Mouse (Mus musculus) regulatory T cell (primary cell): Measurements from ENCODE around the gene Fbxo28.

Source experiments
- in situ Hi-C: fragments of 300-600 bp; cut with MboI, MseI; formaldehyde crosslinking; loops from one replicate; pipeline ENCODE4 v1.15.1; 2025; ENCODE audit warnings: high pct_unique_total_duplicates

The Fbxo28 gene

DNA sequence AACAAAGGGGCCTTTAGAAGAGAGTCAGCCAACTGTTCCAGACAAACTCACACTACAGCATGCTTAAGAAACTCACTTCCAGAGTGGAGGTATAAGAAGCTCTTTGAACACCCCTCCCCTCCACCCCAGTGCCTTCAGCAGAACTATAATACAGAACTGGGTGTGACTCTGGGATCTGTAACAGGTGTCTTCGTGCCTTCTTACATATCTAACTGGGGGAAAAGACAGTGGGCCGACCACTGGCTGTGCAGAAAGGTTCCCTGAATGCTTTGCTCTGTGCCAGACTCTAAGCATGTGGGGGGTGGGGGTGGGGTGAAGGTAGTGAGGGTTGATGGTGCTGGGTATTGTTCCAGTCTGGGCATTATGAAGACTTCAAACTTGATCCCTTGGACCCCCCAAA lies 52.8 kb downstream of the Fbxo28 start:
- in situ Hi-C loops = loop anchor here (10.0 kb wide), 1 partner anchor 1074 kb away; the partner anchor contains the start of gene Wdr26

- in situ Hi-C loops = loop anchor here (10.0 kb wide), 1 partner anchor 1073 kb away; the partner anchor contains the start of gene Wdr26
Measured at GRCm38 (mm10) chr1:182287781-182288180, 53.6 kb downstream of the Fbxo28 start.

DNA sequence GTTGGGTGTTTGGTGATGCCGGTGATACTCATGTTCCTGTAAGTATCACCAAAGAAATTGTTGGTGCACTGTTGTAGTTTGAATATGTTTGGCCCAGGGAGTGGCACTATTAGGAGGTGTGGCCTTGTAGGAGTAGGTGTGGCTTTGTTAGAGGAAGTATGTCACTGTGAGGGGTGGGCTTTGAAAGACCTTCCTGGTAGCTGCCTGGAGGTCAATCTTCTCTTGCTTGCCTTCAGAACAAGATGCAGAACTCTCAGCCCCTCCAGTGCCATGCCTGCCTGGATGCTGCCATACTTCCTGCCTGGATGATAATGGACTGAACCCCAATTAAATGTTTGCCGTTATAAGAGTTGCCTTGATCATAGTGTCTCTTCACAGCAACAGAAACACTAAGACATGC lies 56.6 kb downstream of the Fbxo28 start:
- in situ Hi-C loops = loop anchor here (10.0 kb wide), 1 partner anchor 1070 kb away; the partner anchor contains the start of gene Wdr26

GRCm38 (mm10) chr1:182283231-182283630 lies 58.2 kb downstream of the Fbxo28 start:
- in situ Hi-C loops = loop anchor here (10.0 kb wide), 1 partner anchor 1068 kb away; the partner anchor contains the start of gene Wdr26

- in situ Hi-C loops = loop anchor here (10.0 kb wide), 1 partner anchor 1068 kb away; the partner anchor contains the start of gene Wdr26
Measured at GRCm38 (mm10) chr1:182282091-182283075, 59.0 kb downstream of the Fbxo28 start, which contains the start of gene Degs1. TSS of gene Degs1 (minus strand) at chr1:182282804.

DNA sequence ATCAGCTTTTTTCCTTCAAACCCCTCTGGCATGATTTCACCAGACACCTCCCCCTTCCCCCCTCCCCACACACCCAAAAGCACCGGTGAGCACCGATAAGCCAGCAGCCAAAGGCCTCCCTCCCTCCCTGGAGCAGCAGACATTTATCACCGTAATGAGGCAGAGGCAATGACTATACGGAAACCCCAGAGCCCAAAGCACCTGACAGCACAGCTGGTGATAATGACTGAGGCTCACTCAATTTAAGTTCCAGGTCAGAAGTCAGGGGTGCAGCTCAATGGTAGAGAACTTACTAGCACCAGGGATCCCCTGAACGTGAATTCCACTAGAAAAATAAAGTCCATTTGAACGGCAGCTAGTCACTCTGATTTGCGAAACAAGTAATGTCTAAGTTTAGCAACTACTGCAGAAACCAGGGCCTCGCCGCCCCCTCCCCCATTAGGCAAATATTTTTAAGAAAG lies 60.1 kb downstream of the Fbxo28 start:
- in situ Hi-C loops = loop anchor here (10.0 kb wide), 1 partner anchor 1066 kb away; the partner anchor contains the start of gene Wdr26

DNA sequence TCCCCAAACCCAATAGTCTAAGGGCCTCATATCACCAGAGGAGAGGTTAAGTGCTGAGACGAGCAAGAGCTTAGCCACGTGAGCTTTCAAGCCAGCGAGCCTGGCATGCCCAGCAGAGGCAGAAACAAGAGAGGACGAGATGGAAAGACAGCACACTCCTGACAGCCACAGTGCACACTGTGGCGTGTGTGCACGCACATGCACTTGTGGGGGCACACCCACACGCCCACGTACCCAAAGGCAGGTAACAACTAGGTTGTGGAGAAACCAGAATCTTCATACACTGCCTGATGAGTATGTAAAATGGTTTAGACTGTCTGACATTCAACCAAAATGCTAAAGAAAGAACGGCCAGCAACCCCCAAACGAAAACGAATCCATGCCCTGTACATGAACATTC lies 60.9 kb downstream of the Fbxo28 start:
- in situ Hi-C loops = loop anchor here (10.0 kb wide), 1 partner anchor 1066 kb away; the partner anchor contains the start of gene Wdr26

DNA sequence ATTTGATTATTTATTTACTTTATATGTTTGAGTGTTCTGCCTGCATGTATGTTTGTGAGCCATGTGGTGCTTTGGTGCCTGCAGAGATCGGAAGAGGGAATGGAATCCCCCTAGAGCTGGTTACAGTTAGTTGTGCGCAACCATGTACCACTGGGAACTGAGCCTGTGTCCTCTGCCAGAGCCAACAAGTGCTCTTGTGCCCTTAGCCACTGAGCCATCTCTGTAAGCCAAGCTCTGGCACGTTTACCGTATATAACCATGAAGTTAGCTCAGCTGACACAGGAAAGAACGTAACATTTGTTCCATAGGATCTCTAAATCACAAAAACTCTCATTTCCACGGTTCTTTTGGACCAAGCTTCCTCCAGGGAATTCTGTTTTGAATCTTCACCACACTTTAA lies 61.4 kb downstream of the Fbxo28 start:
- in situ Hi-C loops = loop anchor here (10.0 kb wide), 1 partner anchor 1065 kb away; the partner anchor contains the start of gene Wdr26

DNA sequence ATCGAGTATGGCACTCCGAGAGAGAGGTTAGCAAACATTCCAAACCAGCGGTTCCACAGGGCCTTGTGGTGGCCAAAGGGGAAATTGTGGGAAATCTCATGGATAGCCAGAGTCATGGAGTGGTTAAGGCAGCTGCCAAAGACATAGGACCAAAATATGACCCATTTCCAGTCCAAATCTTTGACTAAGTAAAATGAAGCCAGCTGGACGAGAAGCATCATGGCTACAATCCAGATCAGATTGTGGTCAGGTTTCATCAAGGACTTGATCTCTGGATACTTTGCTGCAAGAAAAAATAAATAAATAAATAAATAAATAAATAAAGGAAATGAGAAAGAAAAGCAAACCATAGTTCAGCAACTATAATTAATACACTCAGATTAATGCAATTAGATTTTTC lies 62.0 kb downstream of the Fbxo28 start:
- in situ Hi-C loops = no loop called here

DNA sequence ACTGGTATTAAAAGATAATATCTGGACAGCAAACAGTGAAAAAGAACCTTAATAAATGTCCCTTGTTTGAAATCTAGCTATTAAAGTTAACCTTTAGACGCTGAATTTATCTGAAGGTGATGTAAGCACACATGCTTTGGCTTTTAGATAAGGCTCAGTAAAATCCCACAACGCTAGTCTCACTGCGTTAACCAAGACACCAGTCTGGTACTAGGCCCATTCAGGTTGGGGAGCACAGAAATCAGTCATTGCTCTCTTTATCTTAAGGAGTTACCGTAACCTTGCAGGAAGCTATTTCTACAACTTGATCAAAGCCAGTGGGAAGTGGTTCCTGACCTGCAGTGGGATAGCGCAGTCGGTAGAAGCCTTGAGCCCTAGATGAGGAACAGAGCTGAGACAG lies 66.3 kb downstream of the Fbxo28 start:
- in situ Hi-C loops = no loop called here

DNA sequence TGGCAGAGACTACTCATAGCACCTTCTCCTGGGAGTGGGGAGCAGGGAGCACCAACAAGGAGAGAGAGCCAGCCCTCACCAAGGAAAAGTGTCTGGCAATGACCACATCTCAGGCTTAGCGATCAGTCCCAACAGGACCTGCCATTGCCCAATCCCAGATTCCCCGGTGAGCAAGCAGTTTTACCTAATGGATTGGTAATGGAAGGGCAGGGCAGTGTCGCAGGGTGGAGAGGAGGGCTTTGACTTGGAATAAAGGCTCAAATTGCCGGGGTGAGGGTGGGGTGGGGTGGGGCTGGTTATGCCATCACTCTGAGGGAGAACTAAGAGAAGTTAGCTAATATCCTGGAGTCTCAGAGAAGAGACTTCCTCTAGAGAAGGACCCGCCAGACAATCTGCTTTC lies 69.8 kb downstream of the Fbxo28 start:
- in situ Hi-C loops = no loop called here

DNA sequence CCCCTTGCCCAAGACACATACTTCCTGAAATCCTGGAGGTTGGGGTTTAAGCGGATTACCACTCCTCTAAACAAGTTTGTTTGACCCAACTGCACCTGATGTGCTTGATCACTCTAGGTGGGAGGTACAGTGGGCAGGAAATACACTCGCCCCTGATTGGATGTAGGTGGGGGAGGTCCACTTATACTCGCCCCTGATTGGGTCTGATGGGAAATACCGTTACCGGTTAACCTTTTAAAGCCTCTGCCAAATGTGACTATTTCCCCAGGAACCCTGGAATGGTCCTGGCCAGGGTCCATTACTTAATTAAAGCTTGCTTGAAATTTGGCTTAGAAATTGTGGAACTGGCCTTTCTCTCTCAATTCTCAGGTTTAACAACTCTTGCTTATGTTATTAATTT lies 70.3 kb downstream of the Fbxo28 start:
- in situ Hi-C loops = no loop called here

DNA sequence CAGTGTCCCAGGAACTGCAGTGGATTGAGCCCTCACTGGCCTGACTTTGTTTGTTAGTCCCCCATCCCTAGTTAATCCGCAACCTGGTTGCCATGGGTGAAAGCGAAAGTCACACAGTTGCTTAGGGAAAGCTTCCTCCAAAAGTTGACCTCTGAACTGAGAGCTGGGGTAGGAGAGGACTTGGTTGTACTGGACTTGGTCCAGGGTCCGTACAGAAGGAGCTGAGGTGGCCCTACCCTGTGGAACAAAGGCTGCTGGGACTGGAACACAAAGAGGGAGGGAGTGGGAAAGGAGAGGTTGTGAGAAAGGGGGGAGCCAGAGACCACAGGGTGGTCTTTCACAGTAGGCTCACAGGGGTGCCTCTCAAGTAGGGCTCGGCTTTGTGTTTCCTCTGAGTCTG lies 73.1 kb downstream of the Fbxo28 start:
- in situ Hi-C loops = no loop called here

GRCm38 (mm10) chr1:182266028-182266525 lies 75.4 kb downstream of the Fbxo28 start:
- in situ Hi-C loops = no loop called here
